Mouse (Mus musculus) left cerebral cortex, postnatal 14 days (tissue): ENCODE measurements at regions not wholly inside any gene's neighbourhood (a gene's known extent, or its start where the extent isn't known, plus 50 kb on each side); places are given as distances from the start of the nearest gene placed in this dataset.

Experiments
- DNase-seq, 2 experiments: peaks; one replicate each; pipeline ENCODE4 v3.0.0; 2021 to 2022; ENCODE audit warnings: low spot score in 2 of 2, mixed read lengths in 1 of 2
- intact Hi-C: fragments of 180-260 bp; cut with DNase I; formaldehyde crosslinking; loops from one replicate; pipeline ENCODE4 v1.15.1; 2025

DNA sequence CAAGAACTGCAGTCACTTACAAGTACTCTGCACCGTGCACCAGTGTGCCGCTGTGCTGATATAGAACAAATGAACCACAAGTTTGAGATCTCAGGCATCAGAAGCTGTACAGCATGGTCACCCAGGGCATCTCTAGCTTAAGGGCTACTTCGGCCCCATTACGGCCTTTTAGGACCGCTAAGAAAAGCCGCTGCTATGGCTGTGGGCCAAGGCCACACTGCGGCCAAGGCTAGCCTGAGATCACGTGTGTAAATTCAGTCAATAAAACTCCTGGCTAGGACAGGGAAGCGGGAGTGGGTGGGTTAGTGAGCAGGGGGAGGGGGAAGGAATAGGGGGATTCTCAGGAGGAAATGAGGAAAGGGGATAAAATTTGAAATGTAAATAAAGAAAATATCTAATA, 50.9 kb upstream of the Atp12a start:
- intact Hi-C loops: no loop called here
- no peak for DNase-seq

DNA sequence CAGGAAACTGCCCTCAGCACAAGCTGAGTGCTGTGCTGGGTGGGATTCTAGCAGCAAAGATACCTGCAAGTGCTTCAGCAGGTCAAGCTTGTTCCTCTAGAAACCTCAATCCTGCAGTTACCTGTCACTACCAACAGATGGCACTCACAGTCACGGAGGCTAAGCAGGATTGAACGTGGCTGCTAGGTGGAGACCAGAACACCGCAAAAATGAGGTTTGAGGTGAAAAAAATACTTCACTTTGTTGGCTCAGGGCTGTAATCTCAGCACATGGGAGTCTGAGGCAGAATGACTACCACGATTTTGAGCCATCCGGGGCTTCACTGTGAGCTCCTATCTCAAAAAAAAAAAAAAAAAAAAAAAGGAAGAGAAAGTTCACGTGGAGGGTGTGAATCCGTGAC, 50.4 kb upstream of the Atp12a start:
- intact Hi-C loops: no loop called here

More for the DNA sequence above, 50.4 kb upstream of the Atp12a start:
- DNase-seq: peak; percentile 28 to 61
